Mouse (Mus musculus): ENCODE measurements around the gene Hmga1. TPM values are rescaled to one million over a fixed set of nuclear protein-coding genes. Genes with fewer than 3 reads are reported as not detected.

Gene Hmga1
- polyA plus RNA-seq, 1 experiment from 2014 or later = 234 TPM

- no peaks in the 10 kb centered on the region for H3K27me3 ChIP-seq
- H3K4me3 ChIP-seq = peak overlapping the region; percentile 67
- peak overlapping the region; percentile 97 for H3K4me2 ChIP-seq (replicated peaks)
- H3K9ac ChIP-seq = peak overlapping the region; percentile 75
- peaks cover 34% of the 10 kb centered on the region for H3K4me1 ChIP-seq
- peaks cover 26% of the 10 kb centered on the region for H3K36me3 ChIP-seq
- no peak; the same call in 1 of the 2 replicates for ATAC-seq (ENCODE audit: low FRiP score, low read depth)
- 11% methylated on average over 20 of the region's 20 CpGs for WGBS
- no peaks in the 10 kb centered on the region for H3K9me3 ChIP-seq
- H3K27ac ChIP-seq = 0 out of 2 replicates have a peak overlapping the region, but pooled peaks have one; percentile 1
Measured at GRCm38 (mm10) chr17:27564391-27565162, 8.3 kb downstream of the Hmga1 start.

- peak within 1 kb of the TSS; percentile 97 for H3K4me2 ChIP-seq (replicated peaks)
- no peaks in the 10 kb centered on the region for H3K27me3 ChIP-seq
- H3K27ac ChIP-seq = peak within 1 kb of the TSS; percentile 15; the same call in 1 of the 2 replicates
- no peaks in the 10 kb centered on the region for H3K9me3 ChIP-seq
- peak; percentile 90 for ATAC-seq (ENCODE audit: low FRiP score, low read depth)
- WGBS = under 1% methylated on average over 58 of the region's 58 CpGs
- H3K4me3 ChIP-seq = peak within 1 kb of the TSS; percentile 67
- H3K9ac ChIP-seq = peak within 1 kb of the TSS; percentile 75
- peaks cover 28% of the 10 kb centered on the region for H3K4me1 ChIP-seq
- H3K36me3 ChIP-seq = peaks cover 23% of the 10 kb centered on the region
Measured at GRCm38 (mm10) chr17:27565163-27565941, 9.1 kb downstream of the Hmga1 start, which contains the start of gene AI413582. TSS of gene AI413582 (minus strand) at chr17:27565756.

GRCm38 (mm10) chr17:27565942-27566267 lies 9.6 kb downstream of the Hmga1 start:
- peak overlapping the region; percentile 75 for H3K9ac ChIP-seq
- H3K36me3 ChIP-seq = peaks cover 22% of the 10 kb centered on the region
- peak overlapping the region; percentile 15; the same call in 1 of the 2 replicates for H3K27ac ChIP-seq
- peak overlapping the region; percentile 97 for H3K4me2 ChIP-seq (replicated peaks)
- ATAC-seq (ENCODE audit: low FRiP score, low read depth) = peak; percentile 38
- H3K27me3 ChIP-seq = no peaks in the 10 kb centered on the region
- H3K9me3 ChIP-seq = no peaks in the 10 kb centered on the region
- under 1% methylated on average over 13 of the region's 13 CpGs for WGBS
- H3K4me1 ChIP-seq = peaks cover 28% of the 10 kb centered on the region
- peak overlapping the region; percentile 67 for H3K4me3 ChIP-seq

GRCm38 (mm10) chr17:27568228-27568627 lies 11.9 kb downstream of the Hmga1 start:
- H3K27ac ChIP-seq = no peak overlapping the region
- no peak overlapping the region for H3K4me2 ChIP-seq (replicated peaks)
- H3K4me1 ChIP-seq = peaks cover 20% of the 10 kb centered on the region
- no peak overlapping the region for H3K9ac ChIP-seq
- no peak overlapping the region for H3K4me3 ChIP-seq
- H3K27me3 ChIP-seq = no peaks in the 10 kb centered on the region
- H3K36me3 ChIP-seq = peaks cover 18% of the 10 kb centered on the region; the same call in 1 of the 2 replicates
- ATAC-seq (ENCODE audit: low FRiP score, low read depth) = no peak
- H3K9me3 ChIP-seq = no peaks in the 10 kb centered on the region
- 92% methylated on average over 5 of the region's 5 CpGs for WGBS

- Histone ChIP-seq H3K27ac (no peak overlapping the region), H3K9ac (no peak overlapping the region), H3K4me2 (replicated peaks) (no peak overlapping the region), H3K9me3 (no peaks in the 10 kb centered on the region), H3K4me1 (peaks cover 21% of the 10 kb centered on the region), H3K4me3 (no peak overlapping the region), H3K36me3 (peaks cover 35% of the 10 kb centered on the region), H3K27me3 (no peaks in the 10 kb centered on the region)
- WGBS = 75% methylated on average over 8 of the region's 8 CpGs
- ATAC-seq (ENCODE audit: low FRiP score, low read depth) = no peak
Measured at GRCm38 (mm10) chr17:27571315-27571714, 15.0 kb downstream of the Hmga1 start.

GRCm38 (mm10) chr17:27573772-27574320 lies 17.5 kb downstream of the Hmga1 start:
- Histone ChIP-seq H3K9ac (no peak overlapping the region), H3K27ac (no peak overlapping the region), H3K27me3 (no peaks in the 10 kb centered on the region), H3K4me1 (peaks cover 18% of the 10 kb centered on the region), H3K9me3 (no peaks in the 10 kb centered on the region), H3K4me3 (no peak overlapping the region), H3K36me3 (peaks cover 59% of the 10 kb centered on the region), H3K4me2 (replicated peaks) (no peak overlapping the region)
- ATAC-seq (ENCODE audit: low FRiP score, low read depth) = no peak
- WGBS = 92% methylated on average over 10 of the region's 10 CpGs

- no peak overlapping the region for H3K4me2 ChIP-seq (replicated peaks)
- H3K27me3 ChIP-seq = no peaks in the 10 kb centered on the region
- no peaks in the 10 kb centered on the region for H3K9me3 ChIP-seq
- no peak overlapping the region for H3K4me3 ChIP-seq
- H3K9ac ChIP-seq = no peak overlapping the region
- no peak overlapping the region for H3K27ac ChIP-seq
- 87% methylated on average over 16 of the region's 16 CpGs for WGBS
- no peak for ATAC-seq (ENCODE audit: low FRiP score, low read depth)
- H3K4me1 ChIP-seq = peaks cover 18% of the 10 kb centered on the region
- peaks cover 67% of the 10 kb centered on the region for H3K36me3 ChIP-seq
Measured at GRCm38 (mm10) chr17:27574470-27575115, 18.3 kb downstream of the Hmga1 start.

GRCm38 (mm10) chr17:27575116-27575776 lies 18.9 kb downstream of the Hmga1 start:
- Histone ChIP-seq H3K9me3 (no peaks in the 10 kb centered on the region), H3K4me3 (no peak overlapping the region), H3K27me3 (no peaks in the 10 kb centered on the region), H3K9ac (no peak overlapping the region), H3K4me1 (peaks cover 18% of the 10 kb centered on the region), H3K27ac (peak overlapping the region; percentile 39; the same call in 1 of the 2 replicates), H3K4me2 (replicated peaks) (no peak overlapping the region), H3K36me3 (peaks cover 73% of the 10 kb centered on the region)
- WGBS = 21% methylated on average over 10 of the region's 10 CpGs
- ATAC-seq (ENCODE audit: low FRiP score, low read depth) = no peak

GRCm38 (mm10) chr17:27576056-27576455 lies 19.8 kb downstream of the Hmga1 start:
- Histone ChIP-seq H3K9me3 (no peaks in the 10 kb centered on the region), H3K4me1 (peaks cover 18% of the 10 kb centered on the region), H3K36me3 (peaks cover 77% of the 10 kb centered on the region), H3K4me2 (replicated peaks) (no peak overlapping the region), H3K27me3 (no peaks in the 10 kb centered on the region), H3K4me3 (no peak overlapping the region), H3K9ac (no peak overlapping the region), H3K27ac (no peak overlapping the region; the same call in 1 of the 2 replicates)
- no peak for ATAC-seq (ENCODE audit: low FRiP score, low read depth)
- whole genome bisulfite sequencing = 86% methylated on average over 7 of the region's 7 CpGs

GRCm38 (mm10) chr17:27577468-27577867 lies 21.2 kb downstream of the Hmga1 start:
- no peak overlapping the region for H3K4me2 ChIP-seq (replicated peaks)
- no peak overlapping the region for H3K4me3 ChIP-seq
- H3K27me3 ChIP-seq = no peaks in the 10 kb centered on the region
- H3K9me3 ChIP-seq = no peaks in the 10 kb centered on the region
- H3K9ac ChIP-seq = no peak overlapping the region
- WGBS = 66% methylated on average over 6 of the region's 6 CpGs
- H3K36me3 ChIP-seq = peaks cover 88% of the 10 kb centered on the region
- H3K27ac ChIP-seq = no peak overlapping the region
- no peak for ATAC-seq (ENCODE audit: low FRiP score, low read depth)
- peaks cover 18% of the 10 kb centered on the region for H3K4me1 ChIP-seq

- WGBS = 93% methylated on average over 10 of the region's 10 CpGs
- no peak overlapping the region for H3K4me3 ChIP-seq
- ATAC-seq (ENCODE audit: low FRiP score, low read depth) = no peak
- H3K9me3 ChIP-seq = no peaks in the 10 kb centered on the region
- H3K9ac ChIP-seq = no peak overlapping the region
- no peak overlapping the region for H3K27ac ChIP-seq
- H3K36me3 ChIP-seq = peaks cover 92% of the 10 kb centered on the region
- peaks cover 18% of the 10 kb centered on the region for H3K4me1 ChIP-seq
- no peaks in the 10 kb centered on the region for H3K27me3 ChIP-seq
- H3K4me2 ChIP-seq (replicated peaks) = no peak overlapping the region
Measured at GRCm38 (mm10) chr17:27578487-27578886, 22.2 kb downstream of the Hmga1 start.

All from limb, embryonic 13.5 days (tissue).